Mouse (Mus musculus) induced T-regulatory cell, adult 2 months (primary cell): ENCODE results near the gene Mmp9.

ENCODE experiments used
- DNase-seq: peaks from one replicate; pipeline ENCODE4 v3.0.0-alpha.2; 2012; ENCODE audit warnings: low read depth

Gene Mmp9

GRCm38 (mm10) chr2:164912749-164913427 lies 27.7 kb upstream of the Mmp9 start:
- DNase-seq: no peak

DNA sequence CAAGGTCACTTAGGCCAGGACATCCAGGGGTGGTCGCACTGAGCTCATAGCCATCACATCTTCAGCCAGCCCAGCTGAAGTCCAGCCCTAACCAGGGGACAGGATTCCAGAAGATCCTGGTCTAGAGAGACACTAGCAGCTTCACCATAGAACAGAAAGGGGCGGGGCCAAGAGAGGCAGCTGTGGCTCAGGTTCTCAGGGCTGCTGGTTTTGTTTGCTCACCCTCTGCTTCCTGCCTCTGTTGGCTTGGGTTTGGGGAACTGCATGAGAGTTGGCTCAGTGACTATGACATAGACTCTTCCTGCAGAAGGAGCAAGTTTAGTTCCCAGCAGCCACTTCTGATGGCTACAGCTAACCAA lies 27.2 kb upstream of the Mmp9 start:
- DNase-seq: peak; percentile 89

DNA sequence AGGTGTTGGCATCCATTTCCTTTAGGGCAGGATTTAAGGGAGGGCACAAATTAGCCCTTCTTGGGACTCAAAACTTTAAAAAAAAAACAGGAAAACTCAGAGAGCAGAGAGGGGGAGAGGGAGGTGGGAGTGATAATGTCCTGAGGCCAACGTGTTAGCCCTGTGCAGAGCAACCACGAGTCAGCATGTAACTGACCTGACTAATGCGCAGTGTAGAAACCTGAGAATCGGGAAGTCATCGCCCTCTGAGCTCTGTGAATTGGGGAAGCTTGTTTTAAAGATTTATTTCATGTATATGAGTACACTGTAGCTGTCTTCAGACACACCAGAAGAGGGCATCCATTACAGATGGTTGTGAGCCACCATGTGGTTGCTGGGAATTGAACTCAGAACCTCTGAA lies 23.8 kb upstream of the Mmp9 start:
- no peak for DNase-seq

- DNase-seq: peak; percentile 40
These were observed 23.2 kb upstream of the Mmp9 start for GRCm38 (mm10) chr2:164917371-164917770.

DNA sequence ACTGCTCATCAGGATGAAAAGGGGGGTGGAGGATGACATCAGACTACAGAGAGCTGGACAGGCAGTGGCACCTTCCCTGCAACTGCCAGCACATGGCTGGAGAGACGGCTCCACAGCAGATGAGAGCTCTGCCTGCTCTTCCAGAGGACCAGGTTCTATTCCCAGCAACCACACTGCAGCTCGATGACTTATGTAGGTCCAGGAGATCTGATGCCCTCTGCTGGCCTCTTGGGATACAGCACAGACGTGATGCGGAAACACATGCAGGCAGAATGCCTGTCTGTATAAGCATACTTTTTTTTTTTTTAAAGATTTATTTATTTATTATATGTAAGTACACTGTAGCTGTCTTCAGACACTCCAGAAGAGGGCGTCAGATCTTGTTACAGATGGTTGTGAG lies 22.3 kb upstream of the Mmp9 start:
- DNase-seq: peak; percentile 76

DNA sequence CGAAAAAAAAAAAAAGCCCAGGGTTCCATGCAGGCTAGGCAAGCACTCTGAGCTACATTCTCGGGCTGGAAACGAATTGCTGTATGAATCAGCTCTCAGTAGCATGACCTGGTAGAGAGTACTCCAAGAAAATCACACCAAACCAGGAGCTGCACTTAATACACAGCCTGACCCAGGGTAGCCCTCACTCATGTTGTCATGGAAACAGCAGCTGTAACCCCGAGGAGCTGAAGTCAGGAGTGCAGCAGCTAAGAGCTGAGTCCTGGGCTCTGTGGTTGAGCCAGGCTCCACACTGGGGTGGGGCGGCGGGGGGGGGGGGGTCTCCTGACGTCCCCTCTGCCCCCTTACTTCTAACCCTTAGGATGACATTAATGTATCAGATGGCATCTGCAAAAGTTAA lies 18.6 kb upstream of the Mmp9 start:
- DNase-seq: no peak

DNA sequence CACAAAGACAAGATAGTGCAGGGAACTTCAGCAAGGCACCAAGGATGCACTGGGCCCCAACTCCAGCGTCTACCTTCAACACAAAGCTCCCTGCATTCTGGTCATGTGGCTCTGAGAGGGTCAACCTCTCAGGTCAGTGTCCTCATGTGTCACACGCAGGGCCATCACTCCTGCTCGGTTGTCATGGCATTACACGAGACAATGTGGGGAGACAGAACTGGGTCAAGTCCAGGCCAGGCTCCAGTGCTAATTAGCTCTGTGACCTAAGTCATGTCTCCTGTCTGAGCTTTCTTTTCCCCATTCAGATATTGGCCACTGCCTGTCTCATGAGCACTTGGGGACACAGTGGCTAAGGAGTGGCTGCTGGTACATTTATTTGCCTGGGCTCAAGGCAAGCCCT lies 17.3 kb upstream of the Mmp9 start:
- DNase-seq: no peak

- peak; percentile 87 for DNase-seq
These were observed 16.3 kb upstream of the Mmp9 start for GRCm38 (mm10) chr2:164924100-164924857.

DNA sequence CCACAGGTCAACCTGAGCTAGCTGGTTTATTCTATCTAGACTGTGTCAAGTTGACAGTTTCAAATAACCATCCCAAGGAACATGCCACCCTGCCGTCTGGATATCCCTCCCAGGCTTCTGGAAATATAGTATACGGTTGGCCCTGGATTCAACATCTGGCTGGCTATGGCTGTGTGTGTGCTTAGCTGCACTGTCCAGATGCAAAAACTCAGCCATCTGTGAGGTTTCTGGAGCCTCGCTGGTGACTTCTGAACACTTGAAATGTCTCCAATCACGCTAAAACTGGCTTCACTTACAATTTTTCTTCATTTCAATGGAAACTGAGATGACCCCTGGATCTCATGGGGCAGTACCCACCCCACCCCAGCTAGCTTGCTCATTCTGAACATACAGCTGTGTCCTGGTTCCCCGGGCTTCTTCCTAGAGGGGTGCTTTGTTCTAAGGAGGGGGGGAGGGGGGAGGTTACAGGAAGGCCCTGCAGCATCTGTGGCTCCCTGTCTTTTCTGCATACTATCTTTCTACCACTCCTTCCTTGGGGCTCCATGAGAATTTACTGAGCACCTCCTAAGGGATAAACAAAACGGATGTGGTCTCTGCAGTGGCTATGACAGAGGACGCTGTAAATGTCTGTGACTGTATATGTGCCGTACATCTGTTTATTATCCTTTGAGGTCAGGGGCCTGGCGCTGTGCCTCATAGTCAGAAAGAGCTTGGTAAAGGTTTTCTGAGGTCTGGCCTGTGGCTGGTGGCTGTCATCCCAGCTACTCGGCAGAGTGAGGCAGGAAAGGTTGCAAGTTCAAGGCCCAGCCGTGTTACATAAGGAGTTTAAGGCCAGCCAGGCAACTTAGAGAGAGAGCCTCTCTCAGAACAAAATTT lies 9.6 kb upstream of the Mmp9 start:
- no peak for DNase-seq

- DNase-seq: no peak
These were observed 7.0 kb upstream of the Mmp9 start for GRCm38 (mm10) chr2:164933534-164933933.

- no peak for DNase-seq
These were observed 4.6 kb upstream of the Mmp9 start for GRCm38 (mm10) chr2:164935991-164936390.

DNA sequence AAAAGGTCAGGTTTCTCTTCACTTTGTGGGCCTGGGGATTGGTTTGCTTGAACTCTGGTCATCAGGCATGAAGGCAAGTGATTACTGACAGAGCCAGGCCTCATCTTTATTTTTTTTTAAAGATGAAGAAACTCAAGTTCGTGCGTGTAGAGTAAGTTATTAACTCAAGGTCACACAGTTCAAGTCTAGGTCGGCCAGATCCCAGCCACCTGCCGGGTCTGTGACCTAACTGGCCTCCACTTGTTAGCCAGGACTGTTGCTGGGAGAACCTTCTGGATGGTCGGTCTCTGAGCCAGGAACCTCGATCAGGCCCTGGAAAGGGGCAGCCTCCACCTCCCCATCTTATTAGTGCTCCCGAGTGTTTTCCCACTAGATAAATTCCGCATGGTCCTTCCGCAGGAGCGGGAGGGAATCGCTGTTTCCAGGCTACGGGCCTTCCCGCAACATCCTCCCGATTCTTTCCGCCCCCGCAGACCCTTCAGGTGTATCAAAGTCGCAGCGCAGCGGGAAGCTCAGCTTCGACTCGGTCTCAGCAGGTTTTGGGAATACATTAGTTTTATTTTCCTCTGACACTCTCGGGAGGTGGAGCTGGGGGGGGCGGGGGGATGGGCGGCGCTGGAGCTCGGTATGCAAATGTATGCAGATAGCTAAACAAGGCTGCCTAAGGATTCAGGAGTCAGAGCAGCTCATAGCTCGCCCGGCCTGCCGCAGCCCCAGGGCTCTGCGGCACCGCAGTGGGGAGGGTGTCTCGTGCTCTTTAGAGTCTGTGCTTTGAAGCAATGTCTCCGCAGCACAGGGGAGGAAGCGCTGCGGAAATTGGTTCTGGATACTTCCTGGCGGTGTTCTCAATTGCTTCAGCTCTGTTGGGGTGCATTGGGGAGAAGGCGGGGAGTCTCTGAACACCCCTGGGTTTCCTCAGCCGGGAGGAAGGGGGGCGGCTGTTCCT lies 2.2 kb upstream of the Mmp9 start:
- peak; percentile 83 for DNase-seq

DNA sequence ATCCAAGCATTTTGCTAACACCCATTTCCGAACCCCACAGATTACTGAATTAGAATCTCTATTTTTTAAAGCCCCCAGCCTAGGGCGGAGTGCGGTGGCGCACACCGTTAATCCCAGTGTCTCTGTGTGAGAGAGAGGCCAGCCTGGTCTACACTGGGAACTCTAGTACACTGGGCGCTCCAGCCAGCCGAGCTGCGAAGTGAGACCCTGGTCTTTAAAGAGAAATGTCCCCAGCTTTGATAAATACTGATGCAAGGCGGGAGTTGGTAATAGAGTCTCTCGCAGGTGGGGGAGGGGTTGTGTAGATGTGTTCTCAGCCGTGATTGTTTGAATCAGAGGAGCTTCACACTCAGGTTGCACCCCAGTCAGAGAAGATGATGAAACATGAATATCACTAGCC lies 1.5 kb upstream of the Mmp9 start:
- DNase-seq: peak; percentile 53

- peak; percentile 80 for DNase-seq
These were observed 2.2 kb downstream of the Mmp9 start for GRCm38 (mm10) chr2:164942692-164943290.

- peak; percentile 29 for DNase-seq
These were observed 6.9 kb downstream of the Mmp9 start for GRCm38 (mm10) chr2:164947506-164947905.

- DNase-seq: peak; percentile 54
These were observed 7.3 kb downstream of the Mmp9 start for GRCm38 (mm10) chr2:164947930-164948329.

DNA sequence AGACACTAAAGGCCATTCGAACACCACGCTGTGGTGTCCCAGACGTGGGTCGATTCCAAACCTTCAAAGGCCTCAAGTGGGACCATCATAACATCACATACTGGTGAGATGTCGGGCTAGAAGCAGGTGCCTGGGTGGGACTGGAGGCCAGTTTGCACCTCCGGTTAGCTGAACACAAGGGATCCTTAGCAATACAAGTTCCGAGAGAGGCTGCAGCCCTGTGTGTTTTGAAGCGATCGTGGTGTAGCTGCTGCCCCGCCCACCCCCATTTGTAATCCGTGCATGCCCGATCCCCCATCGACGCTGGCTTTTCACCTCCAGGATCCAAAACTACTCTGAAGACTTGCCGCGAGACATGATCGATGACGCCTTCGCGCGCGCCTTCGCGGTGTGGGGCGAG lies 8.4 kb downstream of the Mmp9 start:
- peak; percentile 51 for DNase-seq

DNA sequence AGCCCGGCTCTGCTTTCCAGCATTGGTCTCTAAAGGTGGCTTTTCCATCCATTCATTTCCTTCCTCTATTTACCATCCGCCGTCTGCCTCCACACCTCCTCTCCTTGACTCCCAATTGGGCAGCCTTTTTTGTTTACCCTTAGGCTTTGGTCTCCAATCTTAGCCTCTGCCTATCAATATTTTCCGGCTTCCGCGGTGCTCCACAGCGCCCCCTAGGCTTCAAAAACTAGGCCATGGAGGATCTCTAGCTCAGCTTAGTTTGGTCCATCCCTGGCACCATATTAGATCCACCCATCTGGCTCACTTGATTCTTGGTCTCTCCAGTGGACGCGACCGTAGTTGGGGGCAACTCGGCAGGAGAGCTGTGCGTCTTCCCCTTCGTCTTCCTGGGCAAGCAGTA lies 9.9 kb downstream of the Mmp9 start:
- peak; percentile 74 for DNase-seq

GRCm38 (mm10) chr2:164951745-164952144 lies 11.2 kb downstream of the Mmp9 start:
- DNase-seq: peak; percentile 66

DNA sequence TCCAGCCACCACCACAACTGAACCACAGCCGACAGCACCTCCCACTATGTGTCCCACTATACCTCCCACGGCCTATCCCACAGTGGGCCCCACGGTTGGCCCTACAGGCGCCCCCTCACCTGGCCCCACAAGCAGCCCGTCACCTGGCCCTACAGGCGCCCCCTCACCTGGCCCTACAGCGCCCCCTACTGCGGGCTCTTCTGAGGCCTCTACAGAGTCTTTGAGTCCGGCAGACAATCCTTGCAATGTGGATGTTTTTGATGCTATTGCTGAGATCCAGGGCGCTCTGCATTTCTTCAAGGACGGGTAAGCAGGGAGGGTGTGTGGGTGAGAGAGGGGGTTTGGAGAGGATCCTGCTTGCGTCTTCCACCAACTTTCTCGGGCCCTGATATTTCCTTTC lies 11.9 kb downstream of the Mmp9 start:
- peak; percentile 76 for DNase-seq

GRCm38 (mm10) chr2:164953224-164953623 lies 12.6 kb downstream of the Mmp9 start:
- peak; percentile 88 for DNase-seq
